Mouse (Mus musculus): ENCODE data around the gene Ranbp1. TPM values are rescaled to one million over a fixed set of nuclear protein-coding genes. Genes with fewer than 3 reads are reported as not detected.

Ranbp1 gene
- polyA plus RNA-seq, 1 experiment, result 85.0 TPM

- 0 out of 2 replicates have a peak, but pooled peaks cover 4% of the 10 kb centered on the region for H3K4me1 ChIP-seq (ENCODE audit: control insufficient read depth, insufficient read depth, low read length)
- H3K27ac ChIP-seq (ENCODE audit: insufficient read depth, low read depth, low read length), result no peak overlapping the region
- H3K4me3 ChIP-seq (ENCODE audit: insufficient read depth, low read length), result peak overlapping the region; percentile 73
- TF ChIP-seq CTCF (IDR thresholded peaks at IDR 0.05; ENCODE audit: low read depth, low read length) (no peak), POLR2A (IDR thresholded peaks at IDR 0.05; ENCODE audit: borderline replicate concordance, low read depth, low read length) (no peak)
Observed at GRCm38 (mm10) chr16:18235389-18236065, 13.0 kb downstream of the Ranbp1 start.

DNA sequence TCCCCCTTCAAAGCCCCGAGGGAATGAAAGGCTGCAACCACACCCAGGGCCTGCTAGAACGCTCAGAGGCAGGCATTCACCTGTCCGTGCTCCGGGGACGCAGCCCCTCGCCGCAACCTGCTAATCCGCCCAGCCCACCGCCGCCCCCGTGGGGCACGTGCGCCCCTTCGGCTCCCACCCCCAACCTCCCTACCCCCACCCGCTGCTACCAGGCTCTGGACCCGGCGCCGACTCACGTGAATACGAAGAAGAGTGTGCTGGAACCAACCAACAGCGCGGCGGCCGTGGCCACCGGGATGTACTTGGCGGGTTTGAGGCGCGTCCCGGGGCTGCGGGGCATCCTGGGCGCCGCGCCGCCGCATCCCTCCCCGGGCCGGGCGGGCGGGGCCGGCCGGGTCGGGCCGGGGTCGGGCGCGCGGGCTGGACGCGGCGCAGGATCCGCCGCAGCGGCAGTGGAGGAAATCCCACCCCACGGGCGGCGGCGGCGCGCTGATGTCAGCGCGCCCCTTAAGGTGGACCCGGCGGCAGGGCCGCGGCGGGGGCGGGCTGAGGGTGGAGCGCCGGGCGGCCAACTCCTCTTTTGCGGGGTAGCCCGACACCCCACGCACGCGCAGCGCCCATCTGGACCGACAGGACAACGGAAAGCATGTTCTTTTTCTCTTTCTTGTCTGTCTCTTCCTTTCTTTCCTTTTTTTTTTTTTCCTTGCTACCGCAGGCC is 13.7 kb downstream of the Ranbp1 start, which contains the start of gene Zdhhc8:
Zdhhc8 (minus strand) TSS at position 466 of the 718 bp plus-strand sequence.
- TF ChIP-seq POLR2A (IDR thresholded peaks at IDR 0.05; ENCODE audit: borderline replicate concordance, low read depth, low read length) (no peak), CTCF (IDR thresholded peaks at IDR 0.05; ENCODE audit: low read depth, low read length) (no peak)
- no peak within 1 kb of the TSS for H3K27ac ChIP-seq (ENCODE audit: insufficient read depth, low read depth, low read length)
- H3K4me3 ChIP-seq (ENCODE audit: insufficient read depth, low read length), result peak within 1 kb of the TSS; percentile 73
- H3K4me1 ChIP-seq (ENCODE audit: control insufficient read depth, insufficient read depth, low read length), result peaks cover 8% of the 10 kb centered on the region; the same call in 1 of the 2 replicates

GRCm38 (mm10) chr16:18233919-18234670 is 14.4 kb downstream of the Ranbp1 start:
- H3K4me1 ChIP-seq (ENCODE audit: control insufficient read depth, insufficient read depth, low read length), result peaks cover 10% of the 10 kb centered on the region; the same call in 1 of the 2 replicates
- H3K27ac ChIP-seq (ENCODE audit: insufficient read depth, low read depth, low read length), result no peak overlapping the region
- TF ChIP-seq POLR2A (IDR thresholded peaks at IDR 0.05; ENCODE audit: borderline replicate concordance, low read depth, low read length), result no peak
- TF ChIP-seq CTCF (IDR thresholded peaks at IDR 0.05; ENCODE audit: low read depth, low read length), result no peak
- peak overlapping the region; percentile 73 for H3K4me3 ChIP-seq (ENCODE audit: insufficient read depth, low read length)

GRCm38 (mm10) chr16:18233451-18233850 is 15.1 kb downstream of the Ranbp1 start:
- Histone ChIP-seq H3K4me3 (ENCODE audit: insufficient read depth, low read length) (no peak overlapping the region), H3K4me1 (ENCODE audit: control insufficient read depth, insufficient read depth, low read length) (peaks cover 10% of the 10 kb centered on the region; the same call in 1 of the 2 replicates), H3K27ac (ENCODE audit: insufficient read depth, low read depth, low read length) (no peak overlapping the region)
- TF ChIP-seq POLR2A (IDR thresholded peaks at IDR 0.05; ENCODE audit: borderline replicate concordance, low read depth, low read length), result no peak

GRCm38 (mm10) chr16:18231451-18231850 is 17.1 kb downstream of the Ranbp1 start:
- TF ChIP-seq POLR2A (IDR thresholded peaks at IDR 0.05; ENCODE audit: borderline replicate concordance, low read depth, low read length) (no peak), CTCF (IDR thresholded peaks at IDR 0.05; ENCODE audit: low read depth, low read length) (no peak)
- no peak overlapping the region for H3K27ac ChIP-seq (ENCODE audit: insufficient read depth, low read depth, low read length)
- H3K4me1 ChIP-seq (ENCODE audit: control insufficient read depth, insufficient read depth, low read length), result peaks cover 10% of the 10 kb centered on the region; the same call in 1 of the 2 replicates
- H3K4me3 ChIP-seq (ENCODE audit: insufficient read depth, low read length), result no peak overlapping the region

DNA sequence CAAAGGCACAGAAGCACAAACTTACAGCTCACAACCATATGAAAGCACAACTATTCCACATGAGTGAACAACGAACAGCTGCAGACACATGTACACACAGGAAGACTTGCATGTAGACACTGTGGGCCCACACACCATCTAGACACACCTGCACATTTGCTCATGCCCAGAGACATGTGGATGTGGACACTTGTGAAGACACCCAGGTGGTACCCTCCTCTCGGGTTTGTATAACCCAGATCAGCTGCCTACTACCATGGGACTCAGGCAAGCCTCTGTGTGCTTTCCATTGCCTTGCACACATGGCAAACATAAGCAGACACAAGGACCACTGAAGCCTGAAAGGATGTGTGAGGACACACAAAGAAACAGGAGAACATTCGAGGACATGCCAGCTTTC is 17.5 kb downstream of the Ranbp1 start:
- TF ChIP-seq CTCF (IDR thresholded peaks at IDR 0.05; ENCODE audit: low read depth, low read length) (no peak), POLR2A (IDR thresholded peaks at IDR 0.05; ENCODE audit: borderline replicate concordance, low read depth, low read length) (no peak)
- H3K27ac ChIP-seq (ENCODE audit: insufficient read depth, low read depth, low read length), result no peak overlapping the region
- peaks cover 10% of the 10 kb centered on the region; the same call in 1 of the 2 replicates for H3K4me1 ChIP-seq (ENCODE audit: control insufficient read depth, insufficient read depth, low read length)
- H3K4me3 ChIP-seq (ENCODE audit: insufficient read depth, low read length), result no peak overlapping the region

DNA sequence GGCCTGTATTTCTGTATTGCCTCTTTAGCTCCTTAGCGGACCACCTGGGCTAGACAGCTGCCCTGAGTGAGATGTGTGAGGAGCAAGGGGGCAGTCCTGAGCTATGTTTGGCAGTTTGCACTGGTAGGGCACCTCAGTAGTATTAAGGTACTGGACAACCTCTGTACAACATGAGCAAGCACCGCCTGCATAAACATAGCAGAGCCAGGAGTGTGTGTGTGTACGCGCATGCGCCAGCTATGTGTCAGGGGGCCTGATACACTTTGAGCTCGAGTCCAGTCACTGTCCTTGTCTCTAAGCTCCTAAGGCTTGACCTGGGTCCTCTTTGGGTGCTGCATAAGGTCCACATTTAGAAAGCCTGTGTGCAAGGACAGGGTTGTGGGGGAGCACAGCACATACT is 17.9 kb downstream of the Ranbp1 start:
- Histone ChIP-seq H3K4me1 (ENCODE audit: control insufficient read depth, insufficient read depth, low read length) (peaks cover 10% of the 10 kb centered on the region; the same call in 1 of the 2 replicates), H3K4me3 (ENCODE audit: insufficient read depth, low read length) (no peak overlapping the region), H3K27ac (ENCODE audit: insufficient read depth, low read depth, low read length) (no peak overlapping the region)
- no peak for TF ChIP-seq POLR2A (IDR thresholded peaks at IDR 0.05; ENCODE audit: borderline replicate concordance, low read depth, low read length)
- no peak for TF ChIP-seq CTCF (IDR thresholded peaks at IDR 0.05; ENCODE audit: low read depth, low read length)

DNA sequence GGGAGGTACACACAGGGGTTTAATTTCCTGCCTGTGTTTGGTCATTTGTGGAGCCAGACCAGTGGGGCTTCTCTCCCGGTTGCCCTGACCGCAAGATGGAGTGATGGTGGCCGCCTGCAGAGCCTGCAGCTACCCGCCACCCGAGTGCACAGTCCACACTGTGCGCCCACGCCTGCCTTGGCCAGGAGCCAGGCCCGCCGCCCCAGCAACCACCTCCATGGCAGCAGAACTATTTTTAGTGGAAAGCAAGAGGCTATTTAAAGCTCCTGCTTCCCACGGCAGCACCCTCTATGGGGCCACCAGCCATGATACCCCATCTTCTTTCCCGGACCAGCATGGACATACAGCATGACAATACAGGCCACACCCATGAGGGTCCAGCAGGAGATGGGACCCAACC is 18.9 kb downstream of the Ranbp1 start:
- no peak for TF ChIP-seq POLR2A (IDR thresholded peaks at IDR 0.05; ENCODE audit: borderline replicate concordance, low read depth, low read length)
- TF ChIP-seq CTCF (IDR thresholded peaks at IDR 0.05; ENCODE audit: low read depth, low read length), result no peak
- no peak overlapping the region for H3K4me3 ChIP-seq (ENCODE audit: insufficient read depth, low read length)
- H3K4me1 ChIP-seq (ENCODE audit: control insufficient read depth, insufficient read depth, low read length), result peaks cover 10% of the 10 kb centered on the region; the same call in 1 of the 2 replicates
- H3K27ac ChIP-seq (ENCODE audit: insufficient read depth, low read depth, low read length), result no peak overlapping the region

- no peak overlapping the region for H3K27ac ChIP-seq (ENCODE audit: insufficient read depth, low read depth, low read length)
- H3K4me1 ChIP-seq (ENCODE audit: control insufficient read depth, insufficient read depth, low read length), result peaks cover 7% of the 10 kb centered on the region; the same call in 1 of the 2 replicates
- no peak overlapping the region for H3K4me3 ChIP-seq (ENCODE audit: insufficient read depth, low read length)
- TF ChIP-seq POLR2A (IDR thresholded peaks at IDR 0.05; ENCODE audit: borderline replicate concordance, low read depth, low read length) (no peak), CTCF (IDR thresholded peaks at IDR 0.05; ENCODE audit: low read depth, low read length) (no peak)
Observed at GRCm38 (mm10) chr16:18228856-18229255, 19.7 kb downstream of the Ranbp1 start.
